Mouse (Mus musculus) small intestine, adult 2 months (tissue): ENCODE results near the gene Dnm1. TPM values are rescaled to one million over a fixed set of nuclear protein-coding genes. Genes with fewer than 3 reads are reported as not detected.
A peak's percentile ranks its signal among the peaks of the same experiment; 100 is the strongest.

Source experiments
- H3K27ac ChIP-seq: fragments of 200-500 bp; 2 replicates; pipeline ENCODE4 v1.5.1; 2012; ENCODE audit warnings: low read depth, low read length, control low read depth, inconsistent platforms; ENCODE audit not compliant: insufficient read depth
- H3K27me3 ChIP-seq: fragments of 200-500 bp; 2 replicates; pipeline ENCODE4 v1.6.1; 2012; ENCODE audit warnings: mild to moderate bottlenecking, moderate library complexity, low read length, inconsistent platforms; ENCODE audit not compliant: control insufficient read depth, insufficient read depth
- H3K36me3 ChIP-seq: fragments of 200-500 bp; 2 replicates; pipeline ENCODE4 v1.6.1; 2012; ENCODE audit warnings: mild to moderate bottlenecking, low read length, control low read depth, inconsistent platforms; ENCODE audit not compliant: control insufficient read depth, insufficient read depth
- H3K4me1 ChIP-seq: fragments of 200-500 bp; 2 replicates; pipeline ENCODE4 v1.6.1; 2012; ENCODE audit warnings: low read length, inconsistent platforms, mixed read lengths; ENCODE audit not compliant: control insufficient read depth, insufficient read depth, insufficient read length
- H3K4me3 ChIP-seq: fragments of 200-500 bp; 2 replicates; pipeline ENCODE4 v1.5.1; 2012; ENCODE audit warnings: low read depth, mild to moderate bottlenecking, control low read depth, inconsistent platforms, low read length, moderate library complexity
- CTCF ChIP-seq: fragments of 200-500 bp; IDR thresholded peaks from 2 replicates; pipeline ENCODE4 v1.5.1; 2012; ENCODE audit warnings: low read depth, mild to moderate bottlenecking, control low read depth, inconsistent platforms, low read length, moderate library complexity, mixed read lengths; ENCODE audit not compliant: insufficient replicate concordance, insufficient read length; ENCODE audit errors: extremely low read depth
- POLR2A ChIP-seq: fragments of 200-500 bp; IDR thresholded peaks from 2 replicates; pipeline ENCODE4 v1.6.1; 2012; ENCODE audit warnings: low read depth, mild to moderate bottlenecking, control low read depth, inconsistent platforms, low read length, moderate library complexity
- WGBS: fragments of 180-500 bp; shearing (Covaris S2); methylation state at CpG from one replicate; pipeline ENCODE4 v1.1.7; 2018; 5-methylcytosine and 5-hydroxymethylcytosine counted together
- polyA plus RNA-seq: library from polyadenylated mRNA; depleted of rRNA; stranded (reverse); fragments of >200 nt; gene quantifications from 2 replicates; pipeline ENCODE4 v1.2.3, GENCODE M21; 2012

Gene Dnm1
- polyA plus RNA-seq, 1 experiment = 480 TPM

GRCm38 (mm10) chr2:32318709-32319585 lies 34.2 kb downstream of the Dnm1 start:
- WGBS = 80% methylated on average over 14 of the region's 14 CpGs
- Histone ChIP-seq H3K36me3 (peaks cover 14% of the 10 kb centered on the region), H3K4me1 (peaks cover 7% of the 10 kb centered on the region; the same call in 1 of the 2 replicates), H3K27ac (peak overlapping the region; percentile 24; the same call in 1 of the 2 replicates), H3K4me3 (peak overlapping the region; percentile 45; the same call in 1 of the 2 replicates), H3K27me3 (no peaks in the 10 kb centered on the region)
- TF ChIP-seq POLR2A (no peak), CTCF (no peak)

- TF ChIP-seq CTCF (no peak), POLR2A (no peak)
- Histone ChIP-seq H3K27me3 (no peaks in the 10 kb centered on the region), H3K36me3 (peaks cover 7% of the 10 kb centered on the region; the same call in 1 of the 2 replicates), H3K4me3 (peak overlapping the region; percentile 45), H3K27ac (peak overlapping the region; percentile 62), H3K4me1 (peaks cover 7% of the 10 kb centered on the region; the same call in 1 of the 2 replicates)
- WGBS = 54% methylated on average over 19 of the region's 19 CpGs
Measured at GRCm38 (mm10) chr2:32317791-32318417, 35.2 kb downstream of the Dnm1 start.

GRCm38 (mm10) chr2:32316887-32317656 lies 36.1 kb downstream of the Dnm1 start:
- no peaks in the 10 kb centered on the region for H3K27me3 ChIP-seq
- no peak overlapping the region for H3K27ac ChIP-seq
- peaks cover 6% of the 10 kb centered on the region for H3K4me1 ChIP-seq
- TF ChIP-seq POLR2A = no peak
- TF ChIP-seq CTCF = no peak
- no peak overlapping the region for H3K4me3 ChIP-seq
- 80% methylated on average over 20 of the region's 20 CpGs for WGBS
- H3K36me3 ChIP-seq = peaks cover 7% of the 10 kb centered on the region; the same call in 1 of the 2 replicates

GRCm38 (mm10) chr2:32315751-32316150 lies 37.4 kb downstream of the Dnm1 start:
- H3K27me3 ChIP-seq = no peaks in the 10 kb centered on the region
- TF ChIP-seq CTCF = no peak
- TF ChIP-seq POLR2A = no peak
- WGBS = 63% methylated on average over 8 of the region's 8 CpGs
- H3K4me1 ChIP-seq = peaks cover 2% of the 10 kb centered on the region; the same call in 1 of the 2 replicates
- peaks cover 7% of the 10 kb centered on the region; the same call in 1 of the 2 replicates for H3K36me3 ChIP-seq
- no peak overlapping the region for H3K4me3 ChIP-seq
- H3K27ac ChIP-seq = no peak overlapping the region

GRCm38 (mm10) chr2:32314831-32315230 lies 38.3 kb downstream of the Dnm1 start:
- Histone ChIP-seq H3K27ac (no peak overlapping the region), H3K36me3 (peaks cover 4% of the 10 kb centered on the region; the same call in 1 of the 2 replicates), H3K4me3 (no peak overlapping the region), H3K27me3 (no peaks in the 10 kb centered on the region), H3K4me1 (peaks cover 2% of the 10 kb centered on the region; the same call in 1 of the 2 replicates)
- WGBS = 95% methylated on average over 14 of the region's 14 CpGs
- TF ChIP-seq CTCF (no peak), POLR2A (no peak)

GRCm38 (mm10) chr2:32312318-32312964 lies 40.7 kb downstream of the Dnm1 start:
- Histone ChIP-seq H3K4me3 (peak overlapping the region; percentile 38), H3K4me1 (peaks cover 2% of the 10 kb centered on the region; the same call in 1 of the 2 replicates), H3K27ac (no peak overlapping the region), H3K36me3 (peaks cover 13% of the 10 kb centered on the region; the same call in 1 of the 2 replicates), H3K27me3 (no peaks in the 10 kb centered on the region)
- 38% methylated on average over 56 of the region's 56 CpGs for WGBS
- TF ChIP-seq CTCF (no peak), POLR2A (no peak)
